Mouse (Mus musculus) heart, embryonic 16.5 days (tissue): ENCODE data around the gene Dpyd. TPM values are rescaled to one million over a fixed set of nuclear protein-coding genes. Genes with fewer than 3 reads are reported as not detected.

Experiments used
- ATAC-seq: fragments of 200-750 bp; cut with Nextera tagmentation; replicated peaks from 2 replicates; pipeline ENCODE4 v1.8.0; 2017; ENCODE audit warnings: moderate number of reproducible peaks; ENCODE audit not compliant: insufficient read depth, low FRiP score; ENCODE audit errors: extremely low read depth
- H3K27ac ChIP-seq: fragments of 300-500 bp; sonication (generic); 2 replicates; pipeline ENCODE4 v1.5.1; 2014; ENCODE audit warnings: mild to moderate bottlenecking, low read length, control low read depth, moderate library complexity
- H3K27me3 ChIP-seq: fragments of 300-500 bp; sonication (generic); 2 replicates; pipeline ENCODE4 v1.6.1; 2014; ENCODE audit warnings: low read length, mixed read lengths; ENCODE audit not compliant: control insufficient read depth, insufficient read depth
- H3K36me3 ChIP-seq: fragments of 300-500 bp; sonication (generic); 2 replicates; pipeline ENCODE4 v1.6.1; 2014; ENCODE audit not compliant: control insufficient read depth, insufficient read depth
- H3K4me1 ChIP-seq: fragments of 300-500 bp; sonication (generic); 2 replicates; pipeline ENCODE4 v1.6.1; 2014; ENCODE audit warnings: low read length, mixed read lengths; ENCODE audit not compliant: control insufficient read depth, insufficient read depth
- H3K4me2 ChIP-seq: fragments of 300-500 bp; sonication (generic); 2 replicates; pipeline ENCODE4 v1.6.1; 2014; ENCODE audit warnings: low read depth, mild to moderate bottlenecking, control low read depth, low read length
- H3K4me3 ChIP-seq: fragments of 300-500 bp; sonication (generic); 2 replicates; pipeline ENCODE4 v1.5.1; 2014; ENCODE audit warnings: mild to moderate bottlenecking, control low read depth, low read length
- H3K9ac ChIP-seq: fragments of 300-500 bp; sonication (generic); 2 replicates; pipeline ENCODE4 v1.6.1; 2014; ENCODE audit warnings: low read length, control low read depth
- H3K9me3 ChIP-seq: fragments of 300-500 bp; sonication (generic); replicated peaks from 2 replicates; pipeline ENCODE4 v1.6.1; 2016; ENCODE audit warnings: low read length; ENCODE audit not compliant: control insufficient read depth
- WGBS: fragments of 180-500 bp; shearing (Covaris S2); extraction: QIAGEN DNeasy Blood & Tissue Kit; methylation state at CpG from one replicate; pipeline ENCODE4 v1.1.7; 2014; 5-methylcytosine and 5-hydroxymethylcytosine counted together
- polyA plus RNA-seq: library from polyadenylated mRNA; unstranded; fragments of >200 nt; fragmentation: Nextera tagmentation; extraction: Ambion mirVana; gene quantifications from 2 replicates; pipeline ENCODE4 v1.2.1, GENCODE M21; 2015

Gene Dpyd
- polyA plus RNA-seq, 1 experiment from 2014 or later: 3.7 TPM

GRCm38 (mm10) chr3:119333335-119334305 is 771.7 kb downstream of the Dpyd start:
- H3K4me2 ChIP-seq: no peak overlapping the region
- H3K9ac ChIP-seq: no peak overlapping the region
- H3K9me3 ChIP-seq: no peaks in the 10 kb centered on the region
- peak; percentile 70; the same call in 1 of the 2 replicates for ATAC-seq
- H3K4me1 ChIP-seq: no peaks in the 10 kb centered on the region; the same call in 1 of the 2 replicates
- H3K27ac ChIP-seq: no peak overlapping the region
- H3K4me3 ChIP-seq: no peak overlapping the region
- no peaks in the 10 kb centered on the region for H3K36me3 ChIP-seq
- no peaks in the 10 kb centered on the region for H3K27me3 ChIP-seq
- 28% methylated on average over 7 of the region's 7 CpGs for WGBS

- no peak overlapping the region for H3K4me2 ChIP-seq
- no peak overlapping the region for H3K27ac ChIP-seq
- no peaks in the 10 kb centered on the region for H3K27me3 ChIP-seq
- no peak overlapping the region for H3K4me3 ChIP-seq
- no peaks in the 10 kb centered on the region for H3K4me1 ChIP-seq
- no peaks in the 10 kb centered on the region for H3K9me3 ChIP-seq
- 78% methylated on average over 13 of the region's 13 CpGs for WGBS
- H3K36me3 ChIP-seq: no peaks in the 10 kb centered on the region
- no peak overlapping the region for H3K9ac ChIP-seq
- ATAC-seq: no peak
Observed at GRCm38 (mm10) chr3:119361555-119362385, 799.8 kb downstream of the Dpyd start.

GRCm38 (mm10) chr3:119362392-119362791 is 800.5 kb downstream of the Dpyd start:
- Histone ChIP-seq H3K4me2 (no peak overlapping the region), H3K4me1 (no peaks in the 10 kb centered on the region), H3K27me3 (no peaks in the 10 kb centered on the region), H3K9ac (no peak overlapping the region), H3K9me3 (no peaks in the 10 kb centered on the region), H3K4me3 (no peak overlapping the region), H3K36me3 (no peaks in the 10 kb centered on the region), H3K27ac (no peak overlapping the region)
- WGBS: 81% methylated on average over 3 of the region's 3 CpGs
- ATAC-seq: no peak

- 55% methylated on average over 2 of the region's 2 CpGs for WGBS
- no peak for ATAC-seq
Observed at GRCm38 (mm10) chr3:119368931-119369330, 807.0 kb downstream of the Dpyd start.

GRCm38 (mm10) chr3:119381119-119381518 is 819.2 kb downstream of the Dpyd start:
- no peak for ATAC-seq
- Histone ChIP-seq H3K4me1 (no peaks in the 10 kb centered on the region), H3K27ac (no peak overlapping the region), H3K4me3 (no peak overlapping the region), H3K9ac (no peak overlapping the region), H3K4me2 (no peak overlapping the region), H3K36me3 (no peaks in the 10 kb centered on the region), H3K27me3 (no peaks in the 10 kb centered on the region), H3K9me3 (no peaks in the 10 kb centered on the region)
- 67% methylated on average over 1 of the region's 1 CpGs for WGBS

More at GRCm38 (mm10) chr3:119368931-119369330, 807.0 kb downstream of the Dpyd start:
- Histone ChIP-seq H3K9me3 (no peaks in the 10 kb centered on the region), H3K27me3 (no peaks in the 10 kb centered on the region), H3K4me1 (no peaks in the 10 kb centered on the region), H3K4me3 (no peak overlapping the region), H3K4me2 (no peak overlapping the region), H3K36me3 (no peaks in the 10 kb centered on the region), H3K9ac (no peak overlapping the region), H3K27ac (no peak overlapping the region)

- no peaks in the 10 kb centered on the region for H3K4me1 ChIP-seq
- H3K4me2 ChIP-seq: no peak overlapping the region
- no peak overlapping the region for H3K9ac ChIP-seq
- 86% methylated on average over 1 of the region's 1 CpGs for WGBS
- ATAC-seq: no peak
- no peaks in the 10 kb centered on the region for H3K9me3 ChIP-seq
- no peaks in the 10 kb centered on the region for H3K27me3 ChIP-seq
- H3K27ac ChIP-seq: no peak overlapping the region
- no peaks in the 10 kb centered on the region for H3K36me3 ChIP-seq
- no peak overlapping the region for H3K4me3 ChIP-seq
Observed at GRCm38 (mm10) chr3:119382395-119382794, 820.5 kb downstream of the Dpyd start.

- ATAC-seq: no peak
- Histone ChIP-seq H3K9ac (no peak overlapping the region), H3K9me3 (no peaks in the 10 kb centered on the region), H3K36me3 (no peaks in the 10 kb centered on the region), H3K27ac (no peak overlapping the region), H3K4me3 (no peak overlapping the region), H3K27me3 (no peaks in the 10 kb centered on the region), H3K4me2 (no peak overlapping the region), H3K4me1 (no peaks in the 10 kb centered on the region)
- WGBS: 80% methylated on average over 26 of the region's 26 CpGs
Observed at GRCm38 (mm10) chr3:119387332-119388105, 825.6 kb downstream of the Dpyd start.

- no peak overlapping the region for H3K4me3 ChIP-seq
- no peak for ATAC-seq
- 57% methylated on average over 5 of the region's 5 CpGs for WGBS
Observed at GRCm38 (mm10) chr3:119397205-119397604, 835.3 kb downstream of the Dpyd start.

More at GRCm38 (mm10) chr3:119397205-119397604, 835.3 kb downstream of the Dpyd start:
- H3K27me3 ChIP-seq: no peaks in the 10 kb centered on the region
- H3K4me1 ChIP-seq: no peaks in the 10 kb centered on the region
- H3K9me3 ChIP-seq: no peaks in the 10 kb centered on the region
- no peak overlapping the region for H3K27ac ChIP-seq
- H3K9ac ChIP-seq: no peak overlapping the region
- H3K36me3 ChIP-seq: no peaks in the 10 kb centered on the region
- no peak overlapping the region for H3K4me2 ChIP-seq
